Mouse (Mus musculus): ENCODE measurements around the gene 4930578G10Rik. TPM values are rescaled to one million over a fixed set of nuclear protein-coding genes. Genes with fewer than 3 reads are reported as not detected.
"Not testable (repeated sequence)": the region's sequence is repeated elsewhere in the genome, so short reads cannot be mapped to it uniquely, and the experiment has no call there.

The 4930578G10Rik gene
- 0.34 and 1.1 TPM in 2 replicates for polyA plus RNA-seq (2012; rRNA removed)

- not testable (repeated sequence) for H3K27ac ChIP-seq (ENCODE audit: insufficient read depth, low read length); DNase-seq; H3K27me3 ChIP-seq (ENCODE audit: control insufficient read depth, insufficient read depth, low read length); H3K4me3 ChIP-seq (replicated peaks; ENCODE audit: insufficient read depth, low read depth, low read length); H3K4me1 ChIP-seq (ENCODE audit: control insufficient read depth, insufficient read depth, low read length)
- no CpG with 5 or more reads among the region's 13 CpGs for WGBS
Observed at GRCm38 (mm10) chr4:42735245-42735644, at the start of gene 4930578G10Rik. TSS of gene 4930578G10Rik (plus strand) at chr4:42735545.

GRCm38 (mm10) chr4:42756477-42756876 lies 21.1 kb downstream of the 4930578G10Rik start, which contains the start of gene Ccl19:
TSS of gene Ccl19 (minus strand) at chr4:42756577.
- no CpG with 5 or more reads among the region's 6 CpGs for WGBS
- not testable (repeated sequence) for H3K4me1 ChIP-seq (ENCODE audit: control insufficient read depth, insufficient read depth, low read length); H3K27ac ChIP-seq (ENCODE audit: insufficient read depth, low read length); DNase-seq; H3K27me3 ChIP-seq (ENCODE audit: control insufficient read depth, insufficient read depth, low read length); H3K4me3 ChIP-seq (replicated peaks; ENCODE audit: insufficient read depth, low read depth, low read length)

DNA sequence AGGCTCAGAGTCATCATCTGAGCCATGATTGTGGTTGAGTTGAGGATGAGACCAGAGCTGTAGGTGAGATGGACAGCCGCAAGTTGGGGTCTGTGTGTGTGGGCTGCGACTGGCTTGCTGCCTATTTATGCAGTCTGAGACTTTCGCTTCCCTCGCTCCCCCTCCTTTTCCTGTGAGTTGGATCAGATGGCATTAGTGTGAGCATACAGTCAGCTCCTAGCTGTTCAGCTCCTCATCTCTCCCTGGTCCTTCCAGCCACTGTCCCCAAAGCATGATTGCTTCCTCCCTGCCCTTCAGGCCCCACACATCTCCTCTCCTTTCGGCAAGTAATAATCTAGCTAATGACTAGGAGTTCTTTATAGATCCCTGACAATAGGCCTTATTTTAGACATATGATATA lies 38.5 kb downstream of the 4930578G10Rik start, which contains the start of gene Ccl21a:
TSS of gene Ccl21a (minus strand) at position 101 of the 400 bp plus-strand sequence.
- not testable (repeated sequence) for H3K27ac ChIP-seq (ENCODE audit: insufficient read depth, low read length); H3K27me3 ChIP-seq (ENCODE audit: control insufficient read depth, insufficient read depth, low read length); DNase-seq; H3K4me3 ChIP-seq (replicated peaks; ENCODE audit: insufficient read depth, low read depth, low read length); H3K4me1 ChIP-seq (ENCODE audit: control insufficient read depth, insufficient read depth, low read length)
- WGBS: no CpG with 5 or more reads among the region's 5 CpGs

- WGBS: 83% methylated on average over 1 of the region's 1 CpGs
- not testable (repeated sequence) for H3K4me1 ChIP-seq (ENCODE audit: control insufficient read depth, insufficient read depth, low read length); H3K27me3 ChIP-seq (ENCODE audit: control insufficient read depth, insufficient read depth, low read length); H3K27ac ChIP-seq (ENCODE audit: insufficient read depth, low read length); DNase-seq; H3K4me3 ChIP-seq (replicated peaks; ENCODE audit: insufficient read depth, low read depth, low read length)
Observed at GRCm38 (mm10) chr4:42853788-42854187, 118.4 kb downstream of the 4930578G10Rik start, which contains the start of gene Fam205a1. TSS of gene Fam205a1 (minus strand) at chr4:42853888.

DNA sequence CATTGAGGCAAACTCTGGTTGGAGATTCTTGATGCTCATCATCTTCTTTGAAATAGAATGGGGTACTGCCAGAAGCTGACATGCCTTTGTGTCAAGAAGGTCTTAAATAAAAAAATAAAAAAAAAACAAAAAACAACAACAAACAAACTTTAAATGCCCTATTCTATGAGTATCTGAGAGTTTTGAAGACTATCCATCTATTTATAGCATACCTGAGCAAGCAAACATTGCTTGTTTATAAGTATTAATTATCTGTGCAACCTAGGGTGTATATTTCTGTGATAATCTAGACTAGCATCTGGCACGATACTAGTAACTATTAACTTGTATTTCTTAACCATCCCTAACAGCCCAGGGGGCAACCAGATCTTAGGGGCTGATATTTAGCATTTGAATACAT lies 121.3 kb downstream of the 4930578G10Rik start, which contains the start of gene Gm12394:
TSS of gene Gm12394 (minus strand) at position 101 of the 400 bp plus-strand sequence.
- not testable (repeated sequence) for H3K4me3 ChIP-seq (replicated peaks; ENCODE audit: insufficient read depth, low read depth, low read length); DNase-seq; H3K27me3 ChIP-seq (ENCODE audit: control insufficient read depth, insufficient read depth, low read length); H3K27ac ChIP-seq (ENCODE audit: insufficient read depth, low read length); H3K4me1 ChIP-seq (ENCODE audit: control insufficient read depth, insufficient read depth, low read length)
- WGBS: 91% methylated on average over 1 of the region's 1 CpGs

DNA sequence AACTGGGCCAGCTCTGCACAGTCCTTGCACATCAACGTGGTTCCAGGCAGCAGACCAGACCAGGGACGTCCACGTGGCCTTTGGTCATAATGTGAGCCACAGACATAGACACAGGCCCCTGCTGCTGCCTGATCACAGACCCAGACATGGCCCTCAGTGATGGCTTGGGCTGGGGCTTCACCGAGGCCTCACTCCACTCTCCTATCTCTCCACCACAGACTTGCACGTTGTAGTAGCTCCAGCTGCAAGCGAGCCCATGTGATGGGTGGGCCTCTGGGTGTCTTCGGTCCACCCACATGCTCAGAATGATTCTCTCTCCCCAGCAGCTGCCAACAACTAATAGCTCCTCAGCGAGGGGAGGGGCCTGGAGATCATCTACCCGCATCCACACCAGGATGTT lies 125.1 kb downstream of the 4930578G10Rik start:
- H3K4me1 ChIP-seq (ENCODE audit: control insufficient read depth, insufficient read depth, low read length); H3K27ac ChIP-seq (ENCODE audit: insufficient read depth, low read length); H3K4me3 ChIP-seq (replicated peaks; ENCODE audit: insufficient read depth, low read depth, low read length); H3K27me3 ChIP-seq (ENCODE audit: control insufficient read depth, insufficient read depth, low read length); DNase-seq: not testable (repeated sequence)
- 74% methylated on average over 9 of the region's 9 CpGs for WGBS

- H3K4me1 ChIP-seq (ENCODE audit: control insufficient read depth, insufficient read depth, low read length); DNase-seq; H3K27me3 ChIP-seq (ENCODE audit: control insufficient read depth, insufficient read depth, low read length); H3K4me3 ChIP-seq (replicated peaks; ENCODE audit: insufficient read depth, low read depth, low read length); H3K27ac ChIP-seq (ENCODE audit: insufficient read depth, low read length): not testable (repeated sequence)
- 81% methylated on average over 5 of the region's 5 CpGs for WGBS
Observed at GRCm38 (mm10) chr4:42863487-42863886, 128.1 kb downstream of the 4930578G10Rik start.

DNA sequence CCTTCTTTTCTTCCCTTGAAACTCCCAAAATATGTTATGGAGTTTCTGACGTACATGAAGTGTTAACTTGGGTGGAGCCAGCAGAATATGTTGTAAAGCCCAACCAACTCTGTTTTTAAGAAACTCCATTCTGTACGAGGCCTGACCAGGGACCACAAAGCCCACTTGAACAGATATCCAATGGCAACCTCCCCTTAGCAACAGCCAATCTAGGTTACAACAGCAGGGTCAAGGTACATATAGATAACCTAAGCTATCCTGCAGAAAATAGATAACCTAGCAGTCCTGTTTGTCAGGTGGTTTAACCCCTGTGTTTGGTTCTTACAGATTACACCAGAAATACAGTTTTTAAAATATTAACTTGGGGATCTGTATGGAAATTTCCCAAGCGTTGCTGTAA lies 132.0 kb downstream of the 4930578G10Rik start:
- no peak for TF ChIP-seq CTCF (IDR thresholded peaks at IDR 0.05; ENCODE audit: borderline replicate concordance, insufficient read depth, low read depth, low read length)
- H3K4me3 ChIP-seq (replicated peaks; ENCODE audit: insufficient read depth, low read depth, low read length): no peak overlapping the region
- 68% methylated on average over 3 of the region's 3 CpGs for WGBS
- H3K4me1 ChIP-seq (ENCODE audit: control insufficient read depth, insufficient read depth, low read length): no peaks in the 10 kb centered on the region
- no peaks in the 10 kb centered on the region for H3K27me3 ChIP-seq (ENCODE audit: control insufficient read depth, insufficient read depth, low read length)
- no peak overlapping the region for H3K27ac ChIP-seq (ENCODE audit: insufficient read depth, low read length)
- DNase-seq: no peak

DNA sequence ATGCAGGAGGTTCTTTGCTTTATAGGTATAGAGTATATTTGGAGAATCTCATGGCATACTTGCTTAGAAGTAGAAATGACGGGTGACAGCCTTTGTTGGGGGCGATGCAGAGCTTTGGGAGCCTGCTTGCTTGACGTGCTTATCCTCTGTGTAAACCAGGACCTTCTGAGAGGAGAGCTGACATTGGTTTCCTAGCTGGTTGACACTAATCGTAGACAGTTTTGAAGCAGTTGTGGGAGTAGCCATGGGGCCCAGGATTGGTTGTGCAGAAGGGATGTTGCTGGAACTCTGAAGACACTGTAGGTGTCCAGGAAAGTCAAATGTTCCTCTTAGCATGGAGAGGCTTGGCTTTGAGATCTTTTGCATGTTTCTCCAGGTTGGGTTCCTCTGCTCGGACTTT lies 132.8 kb downstream of the 4930578G10Rik start:
- 90% methylated on average over 5 of the region's 5 CpGs for whole genome bisulfite sequencing

More for the DNA sequence above, 132.8 kb downstream of the 4930578G10Rik start:
- Histone ChIP-seq H3K27me3 (ENCODE audit: control insufficient read depth, insufficient read depth, low read length) (no peaks in the 10 kb centered on the region), H3K27ac (ENCODE audit: insufficient read depth, low read length) (no peak overlapping the region), H3K4me1 (ENCODE audit: control insufficient read depth, insufficient read depth, low read length) (no peaks in the 10 kb centered on the region), H3K4me3 (replicated peaks; ENCODE audit: insufficient read depth, low read depth, low read length) (no peak overlapping the region)
- TF ChIP-seq POLR2A (IDR thresholded peaks at IDR 0.05; ENCODE audit: borderline replicate concordance, insufficient read depth, low read length) (no peak), CTCF (IDR thresholded peaks at IDR 0.05; ENCODE audit: borderline replicate concordance, insufficient read depth, low read depth, low read length) (no peak)
- no peak for DNase-seq
